Mouse (Mus musculus) gastrocnemius, adult 2 months (tissue): ENCODE results near the gene Stox2. TPM values are rescaled to one million over a fixed set of nuclear protein-coding genes. Genes with fewer than 3 reads are reported as not detected.

Experiments used
- DNase-seq: peaks from one replicate; pipeline ENCODE4 v3.0.0; 2022
- H3K27ac ChIP-seq: fragments of 200-600 bp; 2 replicates; pipeline ENCODE4 v1.8.1; 2022; ENCODE audit warnings: mild to moderate bottlenecking
- H3K4me3 ChIP-seq: fragments of 200-600 bp; 2 replicates; pipeline ENCODE4 v1.8.1; 2022; ENCODE audit warnings: mild to moderate bottlenecking, moderate library complexity
- CTCF ChIP-seq: fragments of 200-600 bp; IDR thresholded peaks from 2 replicates; pipeline ENCODE4 v1.8.1; 2022; ENCODE audit warnings: antibody characterized with exemption, mild to moderate bottlenecking, moderate library complexity
- intact Hi-C: fragments of 180-260 bp; cut with DNase I; formaldehyde crosslinking; loops from one replicate; pipeline ENCODE4 v1.15.1; 2025
- total RNA-seq, 2 experiments: library from RNA; stranded (reverse); gene quantifications; 2 replicates each; pipeline ENCODE4 v1.2.3; 2021

Stox2 gene
- total RNA-seq, 2 experiments from 2014 or later = 7.3 to 9.5 TPM

- Histone ChIP-seq H3K4me3 (no peak overlapping the region), H3K27ac (no peak overlapping the region)
- DNase-seq = peak; percentile 59
- intact Hi-C loops = no loop called here
- no peak for TF ChIP-seq CTCF
Observed at GRCm38 (mm10) chr8:47193321-47193996, 252.7 kb downstream of the Stox2 start.

GRCm38 (mm10) chr8:47191444-47192365, 254.5 kb downstream of the Stox2 start:
- no peak for TF ChIP-seq CTCF
- peak; percentile 77 for DNase-seq
- H3K4me3 ChIP-seq = peak overlapping the region; percentile 47
- intact Hi-C loops = no loop called here
- peak overlapping the region; percentile 58 for H3K27ac ChIP-seq

GRCm38 (mm10) chr8:47185396-47185795, 260.8 kb downstream of the Stox2 start:
- Histone ChIP-seq H3K4me3 (no peak overlapping the region), H3K27ac (no peak overlapping the region)
- TF ChIP-seq CTCF = no peak
- DNase-seq = no peak
- intact Hi-C loops = no loop called here

GRCm38 (mm10) chr8:47182771-47183558, 263.2 kb downstream of the Stox2 start:
- no peak for DNase-seq
- no peak for TF ChIP-seq CTCF
- Histone ChIP-seq H3K27ac (no peak overlapping the region), H3K4me3 (no peak overlapping the region)
- intact Hi-C loops = no loop called here

- intact Hi-C loops = no loop called here
Observed at GRCm38 (mm10) chr8:47182292-47182691, 263.9 kb downstream of the Stox2 start.

GRCm38 (mm10) chr8:47181032-47181698, 265.0 kb downstream of the Stox2 start:
- Histone ChIP-seq H3K4me3 (no peak overlapping the region), H3K27ac (no peak overlapping the region)
- no peak for DNase-seq
- no peak for TF ChIP-seq CTCF
- intact Hi-C loops = no loop called here

More at GRCm38 (mm10) chr8:47182292-47182691, 263.9 kb downstream of the Stox2 start:
- no peak for DNase-seq
- no peak for TF ChIP-seq CTCF
- no peak overlapping the region for H3K4me3 ChIP-seq
- no peak overlapping the region for H3K27ac ChIP-seq

- intact Hi-C loops = no loop called here
- Histone ChIP-seq H3K4me3 (no peak overlapping the region), H3K27ac (no peak overlapping the region)
- DNase-seq = no peak
- TF ChIP-seq CTCF = no peak
Observed at GRCm38 (mm10) chr8:47180181-47180580, 266.0 kb downstream of the Stox2 start.

GRCm38 (mm10) chr8:47178785-47179184, 267.4 kb downstream of the Stox2 start:
- TF ChIP-seq CTCF = no peak
- no peak for DNase-seq
- intact Hi-C loops = no loop called here
- no peak overlapping the region for H3K4me3 ChIP-seq
- no peak overlapping the region for H3K27ac ChIP-seq

- no peak overlapping the region for H3K27ac ChIP-seq
- no peak for DNase-seq
- intact Hi-C loops = no loop called here
- no peak for TF ChIP-seq CTCF
- H3K4me3 ChIP-seq = no peak overlapping the region
Observed at GRCm38 (mm10) chr8:47173823-47174222, 272.3 kb downstream of the Stox2 start.

GRCm38 (mm10) chr8:47172848-47173247, 273.3 kb downstream of the Stox2 start:
- no peak for DNase-seq
- no peak for TF ChIP-seq CTCF
- Histone ChIP-seq H3K4me3 (no peak overlapping the region), H3K27ac (no peak overlapping the region)
- intact Hi-C loops = no loop called here

GRCm38 (mm10) chr8:47160688-47161087, 285.5 kb downstream of the Stox2 start:
- no peak overlapping the region for H3K4me3 ChIP-seq
- intact Hi-C loops = no loop called here
- no peak for DNase-seq
- no peak for TF ChIP-seq CTCF
- H3K27ac ChIP-seq = no peak overlapping the region

GRCm38 (mm10) chr8:47154521-47154920, 291.6 kb downstream of the Stox2 start:
- H3K27ac ChIP-seq = no peak overlapping the region
- intact Hi-C loops = no loop called here
- DNase-seq = no peak
- H3K4me3 ChIP-seq = no peak overlapping the region
- peak; percentile 9; the same call in 1 of the 2 replicates for TF ChIP-seq CTCF
